Mouse (Mus musculus): ENCODE results near the gene Fmnl1. TPM values are rescaled to one million over a fixed set of nuclear protein-coding genes. Genes with fewer than 3 reads are reported as not detected.

The Fmnl1 gene
- total RNA-seq, 1 experiment from 2014 or later, result 383 TPM

GRCm38 (mm10) chr11:103244856-103245255 is 73.9 kb downstream of the Fmnl1 start:
- no peak for ATAC-seq (ENCODE audit: extremely low read depth, insufficient number of reproducible peaks, low FRiP score, poor library complexity, severe bottlenecking)

GRCm38 (mm10) chr11:103246081-103246730 is 75.3 kb downstream of the Fmnl1 start:
- 0 out of 2 replicates have a peak, but pooled peaks have one; percentile 4 for ATAC-seq (ENCODE audit: extremely low read depth, insufficient number of reproducible peaks, low FRiP score, poor library complexity, severe bottlenecking)

- ATAC-seq (ENCODE audit: extremely low read depth, insufficient number of reproducible peaks, low FRiP score, poor library complexity, severe bottlenecking), result no peak
Observed at GRCm38 (mm10) chr11:103246731-103247290, 75.9 kb downstream of the Fmnl1 start.

GRCm38 (mm10) chr11:103247504-103248177 is 76.7 kb downstream of the Fmnl1 start:
- no peak for ATAC-seq (ENCODE audit: extremely low read depth, insufficient number of reproducible peaks, low FRiP score, poor library complexity, severe bottlenecking)

Other genes starting within 250 kb of the Fmnl1 start
- 0.37 TPM in 1 of 2 replicates, not detected in the other for gene Kif18b, start 246.0 kb upstream of the Fmnl1 start, total RNA-seq (2017)
- gene C1ql1, start 224.4 kb upstream of the Fmnl1 start, total RNA-seq (2017), result not detected in 2 replicates
- gene Nmt1, start 142.9 kb upstream of the Fmnl1 start, total RNA-seq (2017), result 29.8 and 30.0 TPM in 2 replicates
- 12.0 and 15.5 TPM in 2 replicates for gene Dcakd, start 142.8 kb upstream of the Fmnl1 start, total RNA-seq (2017)
- gene Plcd3, start 69.4 kb upstream of the Fmnl1 start, total RNA-seq (2017), result 0.12 and 0.61 TPM in 2 replicates
- 21.1 and 29.3 TPM in 2 replicates for gene Acbd4, start 69.4 kb upstream of the Fmnl1 start, total RNA-seq (2017)
- 103 and 105 TPM in 2 replicates for gene Hexim1, start 54.9 kb upstream of the Fmnl1 start, total RNA-seq (2017)
- gene Hexim2, start 38.7 kb upstream of the Fmnl1 start, total RNA-seq (2017), result 1.1 and 1.5 TPM in 2 replicates
- not detected in 2 replicates for gene 1700023F06Rik, start 37.5 kb downstream of the Fmnl1 start, total RNA-seq (2017)
- gene Spata32, start 47.3 kb downstream of the Fmnl1 start, total RNA-seq (2017), result not detected in 2 replicates
- 43.5 and 50.7 TPM in 2 replicates for gene Map3k14, start 96.4 kb downstream of the Fmnl1 start, total RNA-seq (2017)
- 59.8 and 81.4 TPM in 2 replicates for gene Arhgap27, start 192.6 kb downstream of the Fmnl1 start, total RNA-seq (2017)
- gene Plekhm1, start 241.6 kb downstream of the Fmnl1 start, total RNA-seq (2017), result 28.5 and 29.7 TPM in 2 replicates

All from neutrophil, adult 5-6 weeks (primary cell).